Mouse (Mus musculus) left cerebral cortex, postnatal 10 days (tissue): ENCODE results near the gene Gng8. TPM values are rescaled to one million over a fixed set of nuclear protein-coding genes. Genes with fewer than 3 reads are reported as not detected.

Source experiments
- DNase-seq, 2 experiments: peaks; one replicate each; pipeline ENCODE4 v3.0.0; 2021 to 2022; ENCODE audit warnings: low spot score in 2 of 2, mixed read lengths in 1 of 2; ENCODE audit errors: extremely low spot score in 1 of 2
- intact Hi-C: fragments of 180-260 bp; cut with DNase I; formaldehyde crosslinking; loops from one replicate; pipeline ENCODE4 v1.15.1; 2025
- total RNA-seq, 2 experiments: library from RNA; stranded (reverse); gene quantifications; 2 replicates each; pipeline ENCODE4 v1.2.3; 2021

The Gng8 gene
- total RNA-seq, 2 experiments from 2014 or later: 0.73 to 0.81 TPM

GRCm38 (mm10) chr7:16874190-16874589, 17.4 kb upstream of the Gng8 start:
- peak; percentile 69 to 84 for DNase-seq
- intact Hi-C loops: no loop called here

GRCm38 (mm10) chr7:16874756-16875309, 16.8 kb upstream of the Gng8 start:
- DNase-seq: peak; percentile 100
- intact Hi-C loops: no loop called here

- intact Hi-C loops: no loop called here
These were observed 16.5 kb upstream of the Gng8 start, which contains the start of gene Dact3 for GRCm38 (mm10) chr7:16875310-16875325. Dact3 (plus strand) TSS chr7:16875317.

GRCm38 (mm10) chr7:16875326-16875725, 16.3 kb upstream of the Gng8 start:
- intact Hi-C loops: no loop called here
- DNase-seq: no peak

More at GRCm38 (mm10) chr7:16875310-16875325, 16.5 kb upstream of the Gng8 start, which contains the start of gene Dact3:
- DNase-seq: no peak

- intact Hi-C loops: no loop called here
- DNase-seq: no peak
These were observed 15.6 kb upstream of the Gng8 start for GRCm38 (mm10) chr7:16876006-16876405.

- intact Hi-C loops: no loop called here
- peak in 1 of 2 experiments; percentile 76 for DNase-seq
These were observed 15.0 kb upstream of the Gng8 start for GRCm38 (mm10) chr7:16876608-16877007.

- no peak for DNase-seq
- intact Hi-C loops: no loop called here
These were observed 13.9 kb upstream of the Gng8 start for GRCm38 (mm10) chr7:16877717-16878116.

GRCm38 (mm10) chr7:16879796-16880547, 11.6 kb upstream of the Gng8 start:
- DNase-seq: peak in 1 of 2 experiments; percentile 65
- intact Hi-C loops: no loop called here

- no peak for DNase-seq
- intact Hi-C loops: no loop called here
These were observed 11.0 kb upstream of the Gng8 start for GRCm38 (mm10) chr7:16880615-16881014.

GRCm38 (mm10) chr7:16883162-16883561, 8.4 kb upstream of the Gng8 start:
- intact Hi-C loops: no loop called here
- no peak for DNase-seq

- DNase-seq: no peak
- intact Hi-C loops: no loop called here
These were observed 7.3 kb upstream of the Gng8 start for GRCm38 (mm10) chr7:16884334-16884733.

GRCm38 (mm10) chr7:16885271-16885776, 6.3 kb upstream of the Gng8 start:
- DNase-seq: peak in 1 of 2 experiments; percentile 52
- intact Hi-C loops: no loop called here

GRCm38 (mm10) chr7:16885905-16886304, 5.7 kb upstream of the Gng8 start:
- DNase-seq: peak in 1 of 2 experiments; percentile 65
- intact Hi-C loops: no loop called here

- intact Hi-C loops: loop anchor here (5.0 kb wide), 1 partner anchor 143 kb away; no protein-coding TSS in a partner anchor
- DNase-seq: no peak
These were observed 1.1 kb upstream of the Gng8 start for GRCm38 (mm10) chr7:16890536-16890935.

GRCm38 (mm10) chr7:16890944-16891343, 642 bp upstream of the Gng8 start:
- DNase-seq: peak in 1 of 2 experiments; percentile 85
- intact Hi-C loops: loop anchor here (5.0 kb wide), 1 partner anchor 144 kb away; no protein-coding TSS in a partner anchor

- intact Hi-C loops: loop anchor here (5.0 kb wide), 1 partner anchor 145 kb away; no protein-coding TSS in a partner anchor
- no peak for DNase-seq
These were observed 755 bp downstream of the Gng8 start for GRCm38 (mm10) chr7:16892352-16892730.

GRCm38 (mm10) chr7:16893612-16894011, 2.0 kb downstream of the Gng8 start:
- intact Hi-C loops: loop anchor here (5.0 kb wide), 1 partner anchor 146 kb away; no protein-coding TSS in a partner anchor
- DNase-seq: no peak

GRCm38 (mm10) chr7:16894279-16894678, 2.7 kb downstream of the Gng8 start:
- intact Hi-C loops: loop anchor here (5.0 kb wide), 1 partner anchor 147 kb away; no protein-coding TSS in a partner anchor
- DNase-seq: no peak

GRCm38 (mm10) chr7:16895000-16895399, 3.4 kb downstream of the Gng8 start:
- peak in 1 of 2 experiments; percentile 85 for DNase-seq
- intact Hi-C loops: loop anchor here (5.0 kb wide), 1 partner anchor 148 kb away; no protein-coding TSS in a partner anchor

GRCm38 (mm10) chr7:16895511-16895910, 3.9 kb downstream of the Gng8 start:
- DNase-seq: no peak
- intact Hi-C loops: no loop called here
